Mouse (Mus musculus) kidney, postnatal 36 days (tissue): ENCODE measurements around the gene Il25.
"Not testable (repeated sequence)": the region's sequence is repeated elsewhere in the genome, so short reads cannot be mapped to it uniquely, and the experiment has no call there.

Experiments used
- DNase-seq, 2 experiments: peaks; one replicate each; pipeline ENCODE4 v3.0.0; 2021 to 2022; ENCODE audit warnings: mixed read lengths in 2 of 2

Il25 gene

DNA sequence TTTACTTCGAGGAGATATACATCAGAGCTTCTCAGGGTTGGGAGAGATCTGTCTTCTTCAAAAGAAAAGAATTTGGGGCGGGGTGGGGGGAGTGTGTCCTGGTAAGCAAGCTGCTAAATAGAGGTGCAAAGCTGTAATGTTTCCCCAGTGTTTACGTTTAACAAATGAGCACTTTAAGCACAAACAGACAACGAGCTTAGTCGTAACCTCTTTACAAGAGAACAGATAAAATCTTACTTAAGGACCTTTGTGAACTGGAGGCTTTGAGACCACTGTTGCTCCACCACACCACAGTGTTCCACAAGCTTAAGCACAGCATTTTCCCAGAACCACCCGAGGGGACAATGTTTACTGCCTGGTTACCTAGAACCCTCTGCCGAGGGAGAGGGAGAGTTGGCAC is 5.2 kb upstream of the Il25 start:
- DNase-seq = no peak

DNA sequence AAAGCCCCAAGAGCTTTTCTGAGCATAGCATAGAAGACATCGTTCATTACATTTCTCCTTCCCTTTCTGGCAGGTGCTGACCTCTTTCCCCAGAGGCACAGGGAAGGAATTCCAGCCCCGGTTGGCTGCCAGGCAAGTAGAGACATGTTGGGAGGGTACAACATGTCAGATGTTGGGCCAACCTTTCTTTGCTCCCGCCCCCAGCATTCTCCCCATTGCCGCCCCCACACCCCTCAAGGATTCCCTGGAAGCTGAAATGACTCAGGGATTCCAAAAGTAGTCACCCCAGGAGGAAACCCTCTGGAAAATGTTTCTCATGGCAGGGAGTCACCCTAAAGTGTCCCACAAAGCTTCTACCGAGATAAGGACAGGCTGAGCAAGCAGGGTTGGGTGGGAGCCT is 2.7 kb upstream of the Il25 start:
- no peak for DNase-seq

DNA sequence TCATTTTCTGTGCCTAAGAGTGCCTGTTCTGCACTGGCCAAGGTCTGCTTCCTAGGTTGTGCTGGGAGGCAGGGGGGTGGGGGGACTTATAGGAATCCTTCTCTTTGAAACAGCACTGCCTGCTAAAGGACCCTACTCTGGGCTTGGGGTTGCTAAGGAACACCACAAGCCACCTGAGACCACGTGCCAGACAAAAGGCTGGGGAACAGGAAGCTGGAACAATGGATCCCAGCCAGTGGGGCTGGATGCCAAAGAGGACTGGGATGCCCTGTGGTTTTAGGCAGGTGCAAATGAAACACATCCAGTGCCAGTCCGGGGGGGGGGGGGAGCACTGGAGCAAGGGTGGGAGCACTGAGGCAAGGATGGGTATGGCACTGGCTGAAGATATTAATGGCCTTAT is 2.1 kb upstream of the Il25 start:
- DNase-seq = peak in 1 of 2 experiments; percentile 30

DNA sequence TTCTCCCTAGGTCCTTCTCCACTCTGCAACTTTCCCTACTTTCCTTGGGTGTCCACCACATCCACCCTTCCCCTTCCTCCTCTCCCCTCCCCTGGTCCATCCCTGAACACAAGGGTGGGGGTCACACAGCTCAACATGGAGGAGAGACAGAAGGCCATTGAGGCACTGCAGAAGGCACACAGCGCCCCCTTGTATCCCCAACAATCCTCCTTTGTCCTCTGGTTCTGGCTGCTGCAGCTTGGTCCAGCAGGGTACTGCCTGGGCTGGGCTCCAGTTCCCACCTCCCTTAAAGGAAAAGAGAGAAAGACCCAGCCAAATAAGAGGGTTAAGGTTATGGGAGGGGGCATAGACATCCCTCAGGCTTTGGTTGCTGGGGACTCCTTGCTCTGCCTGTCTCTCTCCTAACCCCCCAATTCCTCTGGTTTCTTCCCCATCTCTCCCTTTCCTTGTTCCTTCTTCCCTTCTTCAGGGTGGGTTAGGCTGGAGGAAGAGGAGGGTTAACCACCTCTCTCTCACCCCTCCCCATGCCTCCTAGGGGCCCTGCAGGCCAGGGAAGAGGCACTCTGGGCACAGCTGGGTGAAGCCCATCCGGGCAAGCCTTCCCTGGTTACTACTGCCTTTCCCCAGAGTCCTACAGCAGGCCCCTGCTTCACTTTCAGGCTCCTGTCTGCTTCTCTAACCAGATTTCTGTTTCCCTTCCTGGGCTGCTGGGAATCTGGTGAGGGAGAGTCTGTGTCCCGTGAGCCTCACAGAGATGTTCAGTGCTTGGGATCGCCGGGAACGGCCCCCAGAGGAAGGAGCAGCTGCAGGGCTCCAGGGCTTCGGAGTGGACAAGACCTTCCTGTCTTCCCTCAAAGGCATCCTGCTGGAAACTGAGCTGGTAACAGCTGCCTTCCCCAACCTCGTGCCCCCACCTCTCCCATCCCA is 3.7 kb downstream of the Il25 start, which contains the start of gene Cmtm5:
Gene Cmtm5, plus strand, starts transcription at position 358 of the 927 bp plus-strand sequence.
- no peak for DNase-seq

DNA sequence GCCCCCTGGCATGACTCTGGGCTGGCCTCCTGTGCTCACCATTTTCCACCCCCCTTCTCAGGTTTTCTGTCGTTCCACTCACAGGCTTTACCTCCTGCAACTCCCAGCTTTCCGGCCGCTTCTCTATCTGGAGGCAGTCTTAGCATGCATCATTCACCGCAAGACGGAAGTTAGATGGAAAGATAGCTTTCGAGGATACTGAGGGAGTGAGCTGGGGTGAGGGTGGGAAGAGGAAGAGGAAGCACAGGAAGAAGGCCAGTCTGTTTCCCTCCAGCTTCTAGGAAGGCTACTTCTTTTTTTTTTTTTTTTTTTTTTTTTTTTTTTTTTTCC is 4.3 kb downstream of the Il25 start:
- DNase-seq = no peak

DNA sequence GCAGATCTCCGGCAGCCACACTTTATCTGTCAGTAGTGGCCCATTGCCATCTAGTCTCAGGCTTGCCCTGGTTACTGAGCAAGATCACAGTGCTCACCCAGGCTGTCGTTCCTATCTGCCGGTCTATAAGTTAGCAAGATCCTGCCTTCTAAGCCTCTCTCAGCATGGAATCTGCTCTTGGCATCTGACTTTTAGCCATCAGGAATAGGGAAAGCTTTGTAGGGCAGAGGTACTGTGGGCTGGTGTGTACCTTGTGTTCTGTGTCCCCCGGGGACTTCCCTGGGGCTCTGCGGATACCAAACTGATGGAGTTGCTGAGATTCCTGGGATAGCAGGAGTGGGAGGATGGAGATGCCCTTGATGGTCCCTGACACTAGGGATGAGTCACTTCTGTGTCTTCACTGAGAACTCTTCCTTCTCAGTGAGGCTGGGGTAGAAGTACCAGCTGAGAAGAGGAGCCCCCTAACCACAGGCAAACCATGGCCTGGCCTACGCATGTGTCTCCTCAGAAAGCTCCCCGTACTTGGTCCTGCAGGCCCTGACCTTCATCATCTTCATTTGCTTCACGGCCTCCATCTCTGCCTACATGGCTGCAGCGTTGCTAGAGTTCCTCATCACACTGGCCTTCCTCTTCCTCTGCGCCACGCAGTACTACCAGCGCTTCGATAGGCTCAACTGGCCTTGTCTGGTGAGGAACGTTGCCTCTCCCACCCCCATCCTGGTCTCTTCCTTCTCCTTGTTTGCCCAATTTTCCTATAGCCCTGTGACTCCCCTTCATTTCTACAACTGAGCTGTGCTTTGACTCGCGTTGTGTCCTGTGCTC is 5.1 kb downstream of the Il25 start:
- no peak for DNase-seq

DNA sequence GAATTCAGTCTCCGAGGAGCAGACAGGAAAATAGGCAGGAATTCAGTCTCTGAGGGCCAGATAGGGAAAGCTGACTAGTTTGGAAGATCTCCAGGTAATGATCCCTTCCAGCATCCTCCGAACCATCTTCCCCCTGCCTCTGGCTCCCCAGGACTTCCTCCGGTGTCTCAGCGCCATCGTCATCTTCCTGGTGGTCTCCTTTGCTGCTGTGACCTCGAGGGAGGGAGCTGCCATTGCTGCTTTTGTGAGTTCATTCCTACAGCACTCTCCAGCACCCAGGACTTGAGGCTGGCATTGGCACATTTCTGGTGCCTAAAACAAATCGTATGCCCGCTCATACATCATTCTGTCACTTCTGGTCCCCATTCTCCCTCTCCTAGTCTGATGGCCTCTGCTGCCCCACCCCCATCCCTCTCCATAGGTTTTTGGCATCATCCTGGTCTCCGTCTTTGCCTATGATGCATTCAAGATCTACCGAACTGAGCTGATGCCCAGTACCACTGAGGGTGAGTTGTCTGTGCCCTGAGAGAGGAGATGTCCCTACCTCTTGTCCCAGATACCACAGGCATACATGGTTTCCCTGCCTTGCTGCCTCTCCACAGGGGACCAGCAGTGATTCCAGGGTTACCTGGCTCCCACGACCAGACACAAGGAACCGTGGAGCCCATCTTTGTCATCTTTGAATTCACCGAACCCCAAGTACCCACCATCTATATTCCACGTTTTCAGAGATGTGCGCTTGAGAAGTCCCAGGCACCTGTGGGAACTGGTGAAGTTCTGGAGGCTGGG is 6.1 kb downstream of the Il25 start:
- no peak for DNase-seq

DNA sequence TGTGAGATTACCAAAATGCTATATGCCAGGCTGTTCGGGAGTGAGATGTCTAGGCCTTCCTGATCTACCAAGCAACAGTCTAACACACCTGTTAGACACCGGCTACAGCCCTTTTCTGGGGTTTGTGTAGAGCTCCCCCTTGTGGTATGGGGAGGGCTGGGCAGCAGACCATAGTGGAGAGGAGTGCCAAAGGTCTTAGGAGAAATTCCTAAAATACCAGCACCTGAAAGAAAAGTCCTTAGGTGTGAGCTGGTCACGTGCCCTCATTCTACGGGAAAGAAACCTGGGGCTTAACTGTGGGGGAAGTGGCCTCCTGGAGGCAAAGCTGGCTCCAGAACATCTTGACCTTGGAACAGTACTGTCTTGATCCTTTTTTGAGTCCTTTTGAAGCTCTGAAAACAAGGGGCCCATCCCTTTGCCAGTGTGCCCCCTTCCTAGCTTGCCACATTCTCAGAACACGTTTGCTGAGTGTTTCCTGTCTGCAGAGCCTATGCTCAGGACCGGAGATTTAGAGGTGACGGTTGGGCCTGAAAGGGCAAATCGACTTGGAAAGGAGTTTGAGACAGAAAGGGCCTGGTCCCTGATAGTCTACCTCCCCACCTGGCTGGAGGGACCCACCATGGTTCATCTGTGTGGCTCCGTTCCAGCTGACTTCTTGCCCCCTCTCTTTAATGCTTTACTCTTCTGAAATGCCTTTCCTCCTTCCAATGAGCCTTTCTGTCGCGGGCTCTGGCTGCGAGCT is 7.1 kb downstream of the Il25 start:
- DNase-seq = peak; percentile 83 to 84

DNA sequence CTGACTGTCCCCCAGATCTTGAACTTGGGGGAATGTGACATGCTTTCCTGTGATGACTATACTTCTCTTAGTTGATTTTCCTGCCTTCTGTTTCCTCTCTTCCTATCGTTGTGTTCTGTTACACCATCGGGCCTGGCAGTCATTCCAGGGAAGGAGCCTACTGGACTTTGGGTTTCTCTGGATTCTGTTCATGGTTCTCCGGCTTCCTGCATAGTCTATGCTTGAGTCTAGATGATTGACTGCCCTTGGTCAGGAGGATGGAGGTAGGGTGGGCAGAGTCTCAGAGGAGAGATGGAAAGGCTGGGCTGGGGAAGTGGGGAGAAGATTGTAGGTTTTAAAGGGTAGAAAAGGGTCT is 7.7 kb downstream of the Il25 start:
- peak; percentile 38 to 48 for DNase-seq

DNA sequence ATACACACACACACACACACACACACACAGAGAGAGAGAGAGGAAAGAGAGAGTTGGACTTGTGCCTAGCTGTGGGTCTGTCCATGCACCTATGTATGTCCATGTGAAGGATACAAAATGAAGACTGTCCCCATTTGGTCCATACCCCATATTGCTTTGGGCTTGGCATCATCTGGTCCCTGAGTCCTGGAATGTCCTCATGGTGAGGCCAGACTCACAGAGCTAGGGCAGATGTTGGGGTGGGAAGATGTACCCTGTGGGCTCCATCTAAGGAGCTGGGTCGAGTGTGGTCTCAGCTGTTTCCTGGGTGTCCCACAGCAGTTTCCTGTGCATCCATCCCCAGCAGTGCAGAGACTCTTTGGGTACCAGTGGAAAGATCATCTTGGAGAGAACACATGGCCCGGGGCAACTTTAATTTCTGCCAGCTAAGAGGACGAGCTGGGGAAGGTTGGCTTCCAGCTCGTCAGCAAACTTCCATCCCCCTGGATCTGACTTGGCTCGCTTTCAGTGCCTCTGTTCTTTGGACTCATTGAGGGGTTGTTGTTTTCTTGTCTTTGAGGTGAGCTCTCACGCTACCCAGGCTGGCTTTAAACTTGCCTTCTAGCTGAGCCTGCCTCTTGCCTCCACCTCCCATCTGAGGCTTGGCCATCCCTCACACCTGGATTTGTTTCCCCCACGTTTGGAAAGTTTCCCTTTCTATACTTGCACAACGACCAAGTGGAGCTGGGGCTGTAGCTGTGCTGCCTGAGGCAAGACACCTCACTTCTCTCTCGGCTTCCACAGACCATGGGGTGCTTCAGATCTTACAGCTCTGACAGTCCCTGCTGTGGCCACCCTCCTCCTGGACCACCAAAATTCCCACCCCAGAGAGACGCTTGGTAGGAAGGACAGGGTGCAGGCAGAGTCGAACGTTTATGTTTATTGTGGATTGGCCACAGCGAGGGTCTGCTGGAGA is 8.8 kb downstream of the Il25 start:
- DNase-seq = peak; percentile 69 to 70

DNA sequence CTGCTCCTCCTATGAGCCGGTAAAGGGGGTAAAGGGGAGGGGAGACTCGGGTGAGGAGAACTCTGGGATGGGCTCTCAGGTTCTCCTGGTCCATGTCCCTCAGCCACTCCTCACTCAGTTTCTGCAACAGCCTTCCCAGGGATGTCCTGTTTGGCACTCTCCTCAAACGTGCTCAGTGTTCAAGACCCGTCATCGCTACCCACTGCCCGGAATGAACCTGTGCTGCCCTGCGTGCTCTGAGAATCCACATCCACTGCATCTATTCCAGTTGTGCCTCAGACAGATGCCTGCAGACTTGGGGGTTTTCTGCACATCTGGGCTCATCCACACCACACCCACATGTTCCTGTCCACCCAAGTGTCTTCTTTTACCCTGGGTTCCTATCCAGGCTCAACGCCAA is 10.0 kb downstream of the Il25 start:
- DNase-seq = no peak

DNA sequence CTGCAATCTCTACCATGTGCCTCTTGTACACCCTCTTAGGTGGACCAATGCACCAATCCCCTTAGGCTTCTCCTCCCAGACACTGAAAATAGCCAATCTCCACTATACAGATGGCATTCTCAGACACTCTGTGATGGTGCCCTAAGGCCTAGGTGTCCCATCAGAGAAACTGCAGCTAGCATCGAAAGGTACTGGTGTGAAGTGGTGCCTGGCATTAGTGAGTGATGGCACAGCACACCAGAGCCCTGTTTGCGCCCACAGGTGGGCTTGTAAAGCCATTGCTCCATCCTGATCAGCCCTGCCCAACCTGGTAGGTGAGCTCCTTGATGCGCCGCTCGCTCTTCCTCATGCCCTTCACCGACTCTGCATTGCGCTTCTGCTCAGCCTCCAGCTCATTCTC is 11.5 kb downstream of the Il25 start:
- DNase-seq = no peak

DNA sequence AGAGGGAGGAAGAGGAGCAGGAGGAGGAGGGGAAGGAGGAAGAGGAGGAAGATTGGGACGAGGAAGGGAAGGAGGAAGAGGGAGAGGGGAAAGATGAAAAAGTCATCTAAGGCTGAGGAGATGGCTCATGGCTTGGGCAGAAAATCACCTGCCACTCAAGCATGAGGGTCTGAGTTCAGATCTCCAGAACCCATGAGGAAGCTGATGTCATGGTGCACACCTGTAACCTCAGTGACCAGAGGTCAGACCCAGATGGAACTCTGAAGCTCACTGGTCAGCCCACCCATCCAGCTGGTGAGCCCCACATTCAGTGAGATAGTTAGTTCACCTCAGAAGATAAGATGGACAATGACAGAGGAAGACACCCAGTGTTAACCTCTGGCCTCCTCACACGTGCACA is 12.4 kb downstream of the Il25 start:
- DNase-seq = no peak

DNA sequence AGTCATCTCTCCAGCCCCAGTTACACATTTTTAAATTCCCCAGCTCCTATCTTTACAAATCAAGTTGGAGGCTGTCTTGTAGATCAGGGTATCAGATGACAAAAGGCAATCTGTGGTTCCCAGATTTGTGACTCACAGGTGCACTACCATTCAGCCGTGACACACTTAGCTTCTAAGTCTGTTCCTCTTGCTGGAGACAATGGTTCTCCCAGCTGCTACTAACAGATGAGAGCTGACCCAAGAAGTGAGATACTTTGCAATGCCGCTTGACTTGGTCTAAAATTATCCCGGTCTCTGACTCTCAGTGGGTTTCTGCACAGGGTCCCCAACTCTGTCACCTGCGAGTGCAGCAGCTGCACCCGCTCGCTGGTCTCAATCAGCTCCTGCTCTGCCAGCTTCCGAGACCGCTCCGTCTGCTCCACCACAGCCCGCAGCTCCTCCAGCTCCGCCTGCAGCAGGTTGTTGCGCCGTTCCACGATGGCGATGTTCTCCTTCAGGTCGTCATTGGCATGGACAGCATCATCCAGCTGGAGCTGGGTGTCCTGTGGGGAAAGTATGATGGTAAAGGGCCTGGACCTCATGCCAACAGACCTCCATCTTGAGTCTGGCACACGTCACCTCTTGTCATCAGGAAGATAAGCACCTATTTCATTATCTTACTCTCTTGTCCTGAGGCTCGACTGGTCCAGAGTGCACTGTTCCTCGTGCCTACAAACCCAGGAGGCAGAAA is 13.6 kb downstream of the Il25 start:
- no peak for DNase-seq

DNA sequence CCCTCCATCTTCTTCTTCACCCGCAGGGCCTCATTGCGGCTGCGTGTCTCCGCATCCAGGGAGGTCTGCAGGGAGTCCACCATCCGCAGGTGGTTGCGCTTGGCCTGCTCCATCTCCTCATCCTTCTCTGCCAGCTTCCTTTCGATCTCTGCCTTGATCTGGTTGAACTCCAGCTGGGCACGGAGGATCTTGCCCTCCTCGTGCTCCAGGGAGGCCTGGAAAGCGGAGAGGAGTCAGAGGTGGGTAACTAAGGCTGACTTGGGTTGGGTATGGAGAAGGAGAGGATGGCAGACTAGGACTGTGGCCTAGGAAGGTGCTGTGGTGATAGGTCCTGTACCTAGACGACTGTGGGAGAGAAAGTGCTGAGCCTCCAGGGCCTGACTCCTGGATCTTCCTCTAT is 14.5 kb downstream of the Il25 start:
- not testable (repeated sequence) for DNase-seq

DNA sequence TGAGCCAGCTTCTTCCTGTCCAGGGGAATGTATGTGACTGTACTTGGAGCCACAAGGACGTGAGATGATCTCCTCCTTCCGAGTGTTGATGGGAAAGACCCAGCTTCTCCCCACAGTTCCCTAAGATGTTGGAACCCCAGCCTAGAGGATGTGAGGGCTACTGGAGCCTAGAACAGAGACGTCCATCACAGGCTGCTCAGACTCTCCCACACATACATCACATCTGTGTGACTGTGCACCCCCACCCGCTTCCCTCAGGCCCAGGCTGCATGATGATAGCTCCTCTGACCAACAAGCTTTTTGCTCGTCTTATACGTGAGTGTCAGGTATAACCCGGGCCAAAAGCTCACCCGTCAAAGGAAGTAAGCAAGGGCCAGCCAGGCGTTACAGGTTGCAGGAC is 16.3 kb downstream of the Il25 start:
- DNase-seq = no peak

DNA sequence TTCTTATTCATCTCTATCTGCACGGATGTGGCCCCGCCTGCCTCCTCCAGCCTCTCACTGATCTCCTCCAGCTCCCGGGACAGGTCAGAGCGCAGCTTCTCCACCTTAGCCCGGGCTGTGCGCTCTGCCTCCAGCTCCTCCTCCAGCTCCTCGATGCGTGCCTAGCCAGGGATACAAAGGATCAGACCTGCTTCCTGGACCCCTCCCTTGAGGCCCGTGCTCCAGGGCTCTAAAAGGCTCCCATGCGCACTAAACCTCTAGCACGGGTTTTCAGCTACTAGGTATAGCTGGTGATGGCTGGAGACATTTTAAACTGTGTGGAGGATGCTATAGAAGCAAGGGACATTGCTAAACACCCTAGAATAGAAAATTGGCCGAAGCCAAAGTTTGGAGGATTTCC is 18.0 kb downstream of the Il25 start:
- no peak for DNase-seq

DNA sequence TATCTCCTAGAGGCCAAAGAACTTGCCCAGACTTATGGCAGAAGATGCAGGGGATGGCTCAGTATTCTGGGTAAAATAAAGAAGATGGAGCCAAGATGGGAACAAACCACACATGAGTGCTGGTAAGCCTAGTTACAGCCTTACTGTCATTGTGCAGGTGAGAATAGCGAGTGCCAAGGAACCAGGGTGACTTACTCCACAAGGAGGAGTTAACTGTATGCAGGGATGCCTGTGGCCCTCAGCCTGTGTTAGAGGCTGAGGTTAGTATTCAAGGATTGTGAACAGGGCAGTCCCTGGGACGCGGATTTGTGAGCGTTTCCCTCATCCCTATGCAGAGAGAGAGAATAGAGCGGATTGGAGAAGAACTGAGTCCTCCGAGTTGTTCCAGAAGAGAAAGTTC is 19.1 kb downstream of the Il25 start:
- DNase-seq = no peak

DNA sequence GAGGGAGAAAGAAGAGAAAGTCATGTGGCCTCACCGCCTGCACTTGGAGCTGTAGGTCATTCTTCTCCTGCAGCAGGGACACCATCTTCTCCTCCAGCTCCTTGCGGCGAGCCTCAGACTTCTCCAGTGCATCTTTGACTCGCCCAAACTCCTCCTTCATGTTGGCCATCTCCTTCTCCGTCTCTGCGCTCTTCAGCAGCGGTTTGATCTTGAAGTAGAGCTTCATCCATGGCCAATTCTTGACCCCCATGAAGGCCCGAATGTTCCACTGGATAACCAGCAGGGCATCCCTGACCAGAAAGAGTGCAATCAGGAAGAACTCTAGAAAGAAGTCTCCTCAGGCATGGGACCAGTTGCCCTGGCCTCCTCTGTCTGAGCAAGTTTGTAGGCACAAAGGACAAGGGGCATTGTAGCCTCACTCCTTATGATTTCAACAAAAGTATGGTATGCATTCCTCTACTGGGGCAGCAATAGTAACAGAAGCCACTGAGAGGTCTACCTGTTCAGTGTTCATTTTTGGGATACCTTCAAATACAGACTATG is 21.2 kb downstream of the Il25 start:
- DNase-seq = no peak

DNA sequence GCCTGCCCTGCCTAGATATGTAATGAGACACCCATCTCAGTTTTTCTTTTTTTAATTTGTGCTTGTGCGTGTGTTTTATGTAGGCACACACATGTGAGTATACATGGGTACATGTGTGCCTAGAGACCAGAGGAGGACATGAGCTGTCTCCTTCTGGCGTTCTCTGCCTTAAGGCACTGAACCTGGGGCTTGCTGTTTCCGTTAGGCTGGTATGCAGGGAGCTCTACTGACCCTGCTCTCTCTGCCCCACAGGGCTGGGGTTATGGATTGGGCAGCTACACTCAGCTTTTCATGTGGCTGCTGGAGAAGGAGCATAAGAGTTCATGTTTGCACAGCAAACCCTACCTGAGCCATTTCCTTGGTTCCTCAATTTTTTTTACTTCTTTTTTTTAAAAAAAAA is 22.0 kb downstream of the Il25 start:
- no peak for DNase-seq
